Mouse (Mus musculus) intestine, embryonic 14.5 days (tissue): ENCODE data around the gene Eno3. TPM values are rescaled to one million over a fixed set of nuclear protein-coding genes. Genes with fewer than 3 reads are reported as not detected.

Experiments
- ATAC-seq: fragments of 200-750 bp; cut with Nextera tagmentation; replicated peaks from 2 replicates; pipeline ENCODE4 v1.8.0; 2017; ENCODE audit warnings: low read depth, moderate number of reproducible peaks, moderate TSS enrichment, moderate library complexity; ENCODE audit not compliant: low FRiP score, low TSS enrichment
- DNase-seq: peaks from one replicate; pipeline ENCODE4 v3.0.0-alpha.2; 2018; ENCODE audit warnings: low spot score
- H3K27ac ChIP-seq: fragments of 300-500 bp; sonication (generic); 2 replicates; pipeline ENCODE4 v1.5.1; 2014; ENCODE audit warnings: low read depth, mild to moderate bottlenecking, control low read depth
- H3K27me3 ChIP-seq: fragments of 300-500 bp; sonication (generic); replicated peaks from 2 replicates; pipeline ENCODE4 v1.6.1; 2014; ENCODE audit warnings: low read length, control low read depth; ENCODE audit not compliant: control insufficient read depth, insufficient read depth
- H3K36me3 ChIP-seq: fragments of 300-500 bp; sonication (generic); 2 replicates; pipeline ENCODE4 v1.6.1; 2014; ENCODE audit warnings: low read length, control low read depth; ENCODE audit not compliant: control insufficient read depth, insufficient read depth
- H3K4me1 ChIP-seq: fragments of 300-500 bp; sonication (generic); replicated peaks from 2 replicates; pipeline ENCODE4 v1.6.1; 2014; ENCODE audit warnings: low read length, control low read depth, mixed read lengths; ENCODE audit not compliant: control insufficient read depth, insufficient read depth
- H3K4me2 ChIP-seq: fragments of 300-500 bp; sonication (generic); 2 replicates; pipeline ENCODE4 v1.6.1; 2014; ENCODE audit warnings: low read length
- H3K4me3 ChIP-seq: fragments of 300-500 bp; sonication (generic); 2 replicates; pipeline ENCODE4 v1.5.1; 2014; ENCODE audit warnings: low read depth, low read length, control low read depth, mixed read lengths
- H3K9ac ChIP-seq: fragments of 300-500 bp; sonication (generic); 2 replicates; pipeline ENCODE4 v1.6.1; 2014; ENCODE audit warnings: mild to moderate bottlenecking, low read length
- H3K9me3 ChIP-seq: fragments of 300-500 bp; sonication (generic); 2 replicates; pipeline ENCODE4 v1.6.1; 2016; ENCODE audit warnings: low read length, control low read depth; ENCODE audit not compliant: control insufficient read depth
- WGBS: fragments of 180-500 bp; shearing (Covaris S2); extraction: QIAGEN DNeasy Blood & Tissue Kit; methylation state at CpG from one replicate; pipeline ENCODE4 v1.1.7; 2014; 5-methylcytosine and 5-hydroxymethylcytosine counted together
- polyA plus RNA-seq: library from polyadenylated mRNA; unstranded; fragments of >200 nt; fragmentation: Nextera tagmentation; extraction: Ambion mirVana; gene quantifications from 2 replicates; pipeline ENCODE4 v1.2.1, GENCODE M21; 2014

Gene Eno3
- polyA plus RNA-seq, 1 experiment from 2014 or later: 13.5 TPM

GRCm38 (mm10) chr11:70688372-70688771, 31.4 kb downstream of the Eno3 start:
- peak overlapping the region; percentile 71 for H3K4me3 ChIP-seq
- WGBS: 18% methylated on average over 8 of the region's 8 CpGs
- peak overlapping the region; percentile 71 for H3K9ac ChIP-seq
- peaks cover 21% of the 10 kb centered on the region for H3K36me3 ChIP-seq
- peaks cover 25% of the 10 kb centered on the region for H3K4me1 ChIP-seq
- no peaks in the 10 kb centered on the region for H3K9me3 ChIP-seq
- H3K4me2 ChIP-seq: peak overlapping the region; percentile 75
- DNase-seq (peak; percentile 56), ATAC-seq (no peak)
- peak overlapping the region; percentile 77 for H3K27ac ChIP-seq
- H3K27me3 ChIP-seq: no peaks in the 10 kb centered on the region

- H3K4me1 ChIP-seq: peaks cover 25% of the 10 kb centered on the region
- no peaks in the 10 kb centered on the region for H3K27me3 ChIP-seq
- H3K27ac ChIP-seq: no peak overlapping the region
- H3K9ac ChIP-seq: no peak overlapping the region
- peaks cover 11% of the 10 kb centered on the region for H3K36me3 ChIP-seq
- ATAC-seq (no peak), DNase-seq (no peak)
- no peak overlapping the region for H3K4me2 ChIP-seq
- no peak overlapping the region for H3K4me3 ChIP-seq
- no peaks in the 10 kb centered on the region for H3K9me3 ChIP-seq
- WGBS: 46% methylated on average over 4 of the region's 4 CpGs
Measured at GRCm38 (mm10) chr11:70689578-70689977, 32.6 kb downstream of the Eno3 start.

- WGBS: 71% methylated on average over 3 of the region's 3 CpGs
- H3K9ac ChIP-seq: no peak overlapping the region
Measured at GRCm38 (mm10) chr11:70693504-70693903, 36.5 kb downstream of the Eno3 start.

GRCm38 (mm10) chr11:70697376-70697775, 40.4 kb downstream of the Eno3 start:
- no peak overlapping the region for H3K4me3 ChIP-seq
- ATAC-seq (no peak), DNase-seq (no peak)
- H3K36me3 ChIP-seq: no peaks in the 10 kb centered on the region
- H3K4me2 ChIP-seq: no peak overlapping the region
- H3K9ac ChIP-seq: no peak overlapping the region
- H3K4me1 ChIP-seq: peaks cover 8% of the 10 kb centered on the region
- no peak overlapping the region for H3K27ac ChIP-seq
- no peaks in the 10 kb centered on the region for H3K9me3 ChIP-seq
- 77% methylated on average over 3 of the region's 3 CpGs for WGBS
- H3K27me3 ChIP-seq: no peaks in the 10 kb centered on the region

More at GRCm38 (mm10) chr11:70693504-70693903, 36.5 kb downstream of the Eno3 start:
- DNase-seq (no peak), ATAC-seq (no peak)
- Histone ChIP-seq H3K9me3 (no peaks in the 10 kb centered on the region), H3K4me3 (no peak overlapping the region), H3K27me3 (no peaks in the 10 kb centered on the region), H3K4me2 (no peak overlapping the region), H3K4me1 (peaks cover 9% of the 10 kb centered on the region), H3K27ac (no peak overlapping the region), H3K36me3 (no peaks in the 10 kb centered on the region)

- no peak overlapping the region for H3K4me3 ChIP-seq
Measured at GRCm38 (mm10) chr11:70699051-70699450, 42.0 kb downstream of the Eno3 start.

GRCm38 (mm10) chr11:70699722-70700556, 42.9 kb downstream of the Eno3 start, which contains the start of the genes Inca1 and Kif1c:
TSS of gene Inca1 (minus strand) at chr11:70700155.
TSS of gene Kif1c (plus strand) at chr11:70700548.
- WGBS: under 1% methylated on average over 67 of the region's 69 CpGs
- peaks cover 18% of the 10 kb centered on the region for H3K36me3 ChIP-seq
- H3K4me3 ChIP-seq: peak within 1 kb of the TSS; percentile 76
- H3K4me1 ChIP-seq: peaks cover 12% of the 10 kb centered on the region
- DNase-seq: peak; percentile 99
- peak within 1 kb of the TSS; percentile 70 for H3K9ac ChIP-seq
- peak within 1 kb of the TSS; percentile 78 for H3K4me2 ChIP-seq
- no peaks in the 10 kb centered on the region for H3K9me3 ChIP-seq
- peak within 1 kb of the TSS; percentile 95 for H3K27ac ChIP-seq
- peak; percentile 96 for ATAC-seq
- no peaks in the 10 kb centered on the region for H3K27me3 ChIP-seq

More at GRCm38 (mm10) chr11:70699051-70699450, 42.0 kb downstream of the Eno3 start:
- DNase-seq (no peak), ATAC-seq (no peak)
- Histone ChIP-seq H3K9ac (no peak overlapping the region), H3K4me2 (no peak overlapping the region), H3K36me3 (peaks cover 9% of the 10 kb centered on the region), H3K27me3 (no peaks in the 10 kb centered on the region), H3K4me1 (peaks cover 12% of the 10 kb centered on the region), H3K9me3 (no peaks in the 10 kb centered on the region), H3K27ac (no peak overlapping the region)
- WGBS: 82% methylated on average over 2 of the region's 2 CpGs

GRCm38 (mm10) chr11:70700613-70701012, 43.6 kb downstream of the Eno3 start:
- no peaks in the 10 kb centered on the region for H3K27me3 ChIP-seq
- peak; percentile 42 for ATAC-seq
- peaks cover 25% of the 10 kb centered on the region for H3K36me3 ChIP-seq
- H3K9me3 ChIP-seq: no peaks in the 10 kb centered on the region
- H3K9ac ChIP-seq: peak overlapping the region; percentile 70
- H3K4me2 ChIP-seq: peak overlapping the region; percentile 78
- peak overlapping the region; percentile 95 for H3K27ac ChIP-seq
- WGBS: 1% methylated on average over 34 of the region's 34 CpGs
- H3K4me3 ChIP-seq: peak overlapping the region; percentile 76
- peaks cover 12% of the 10 kb centered on the region for H3K4me1 ChIP-seq
- peak; percentile 78 for DNase-seq

GRCm38 (mm10) chr11:70701221-70701955, 44.4 kb downstream of the Eno3 start:
- DNase-seq (no peak), ATAC-seq (no peak)
- Histone ChIP-seq H3K4me1 (peaks cover 12% of the 10 kb centered on the region), H3K36me3 (peaks cover 32% of the 10 kb centered on the region), H3K27me3 (no peaks in the 10 kb centered on the region), H3K27ac (no peak overlapping the region; the same call in 1 of the 2 replicates), H3K4me3 (peak overlapping the region; percentile 76), H3K9ac (peak overlapping the region; percentile 70), H3K9me3 (no peaks in the 10 kb centered on the region), H3K4me2 (peak overlapping the region; percentile 78)
- WGBS: 11% methylated on average over 10 of the region's 10 CpGs
